Mouse (Mus musculus) liver, embryonic 13.5 days (tissue): Measurements from ENCODE around the gene Atp5f1. TPM values are rescaled to one million over a fixed set of nuclear protein-coding genes. Genes with fewer than 3 reads are reported as not detected.

Experiments used
- ATAC-seq: fragments of 200-750 bp; cut with Nextera tagmentation; 2 replicates; pipeline ENCODE4 v1.8.0; 2017; ENCODE audit warnings: low read depth, mild to moderate bottlenecking, moderate number of reproducible peaks, moderate library complexity
- DNase-seq: peaks from one replicate; pipeline ENCODE4 v3.0.0; 2022
- H3K27ac ChIP-seq: fragments of 300-500 bp; sonication (generic); 2 replicates; pipeline ENCODE4 v1.5.1; 2015; ENCODE audit warnings: moderate library complexity, mild to moderate bottlenecking, inconsistent platforms
- H3K27me3 ChIP-seq: fragments of 300-500 bp; sonication (generic); 2 replicates; pipeline ENCODE4 v1.6.1; 2015; ENCODE audit warnings: mild to moderate bottlenecking, inconsistent platforms
- H3K36me3 ChIP-seq: fragments of 300-500 bp; sonication (generic); 2 replicates; pipeline ENCODE4 v1.6.1; 2015; ENCODE audit warnings: mild to moderate bottlenecking, inconsistent platforms
- H3K4me1 ChIP-seq: fragments of 300-500 bp; sonication (generic); replicated peaks from 2 replicates; pipeline ENCODE4 v1.6.1; 2015; ENCODE audit warnings: inconsistent platforms
- H3K4me2 ChIP-seq: fragments of 300-500 bp; sonication (generic); 2 replicates; pipeline ENCODE4 v1.6.1; 2015; ENCODE audit warnings: inconsistent platforms, mild to moderate bottlenecking, moderate library complexity
- H3K4me3 ChIP-seq: fragments of 300-500 bp; sonication (generic); replicated peaks from 2 replicates; pipeline ENCODE4 v1.5.1; 2015; ENCODE audit warnings: mild to moderate bottlenecking, inconsistent platforms
- H3K9ac ChIP-seq: fragments of 300-500 bp; sonication (generic); 2 replicates; pipeline ENCODE4 v1.6.1; 2015; ENCODE audit warnings: mild to moderate bottlenecking, inconsistent platforms
- H3K9me3 ChIP-seq: fragments of 300-500 bp; sonication (generic); replicated peaks from 2 replicates; pipeline ENCODE4 v1.6.1; 2016; ENCODE audit warnings: inconsistent platforms
- WGBS: fragments of 180-500 bp; shearing (Covaris S2); methylation state at CpG from one replicate; pipeline ENCODE4 v1.1.7; 2015; ENCODE audit not compliant: insufficient replicate concordance; 5-methylcytosine and 5-hydroxymethylcytosine counted together
- polyA plus RNA-seq: library from polyadenylated mRNA; unstranded; fragments of >200 nt; fragmentation: Nextera tagmentation; extraction: Ambion mirVana; gene quantifications from 2 replicates; pipeline ENCODE4 v1.2.1, GENCODE M21; 2015

Gene Atp5f1
- polyA plus RNA-seq, 1 experiment from 2014 or later, result 392 TPM

GRCm38 (mm10) chr3:105959585-105959984, 314 bp downstream of the Atp5f1 start:
- no peaks in the 10 kb centered on the region for H3K9me3 ChIP-seq
- under 1% methylated on average over 26 of the region's 26 CpGs for WGBS
- H3K4me3 ChIP-seq, result peak overlapping the region; percentile 96
- peak overlapping the region; percentile 95 for H3K9ac ChIP-seq
- peaks cover 59% of the 10 kb centered on the region for H3K36me3 ChIP-seq
- peak overlapping the region; percentile 95 for H3K4me2 ChIP-seq
- no peaks in the 10 kb centered on the region for H3K27me3 ChIP-seq
- DNase-seq (no peak), ATAC-seq (peak; percentile 50)
- peaks cover 48% of the 10 kb centered on the region for H3K4me1 ChIP-seq
- peak overlapping the region; percentile 75 for H3K27ac ChIP-seq

- under 1% methylated on average over 52 of the region's 52 CpGs for WGBS
- Histone ChIP-seq H3K4me3 (peak within 1 kb of the TSS; percentile 96), H3K9me3 (no peaks in the 10 kb centered on the region), H3K4me1 (peaks cover 48% of the 10 kb centered on the region), H3K36me3 (peaks cover 57% of the 10 kb centered on the region), H3K27ac (peak within 1 kb of the TSS; percentile 92), H3K4me2 (peak within 1 kb of the TSS; percentile 95), H3K27me3 (no peaks in the 10 kb centered on the region), H3K9ac (peak within 1 kb of the TSS; percentile 95)
- DNase-seq (peak; percentile 97), ATAC-seq (peak; percentile 92)
Observed at GRCm38 (mm10) chr3:105958974-105959580, 822 bp downstream of the Atp5f1 start, which contains the start of gene Wdr77. Gene Wdr77 (plus strand): TSS chr3:105959369.

DNA sequence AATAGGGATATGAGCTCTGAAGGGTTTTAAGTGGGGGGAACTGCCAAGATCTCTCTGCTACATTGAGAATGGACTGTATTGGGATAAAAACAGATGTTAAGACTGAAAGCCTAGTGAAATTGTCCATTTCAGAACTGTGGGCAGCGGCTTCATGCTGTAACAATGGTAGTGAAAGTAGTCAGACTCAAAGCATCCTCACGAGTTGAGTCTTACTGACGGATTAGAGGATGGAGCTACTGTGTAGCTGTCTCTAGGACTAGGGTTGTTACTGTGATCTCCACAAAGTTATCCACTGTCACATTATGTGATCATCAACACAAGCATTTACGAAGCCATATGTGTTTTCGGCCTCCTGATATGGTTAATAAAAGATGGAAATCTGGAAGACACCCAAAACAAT, 1.7 kb downstream of the Atp5f1 start:
- ATAC-seq (no peak), DNase-seq (no peak)
- Histone ChIP-seq H3K4me2 (peak overlapping the region; percentile 88), H3K27me3 (no peaks in the 10 kb centered on the region), H3K9me3 (no peaks in the 10 kb centered on the region), H3K4me1 (peaks cover 48% of the 10 kb centered on the region), H3K36me3 (peaks cover 54% of the 10 kb centered on the region), H3K27ac (peak overlapping the region; percentile 92), H3K9ac (peak overlapping the region; percentile 95), H3K4me3 (peak overlapping the region; percentile 96)
- WGBS, result 38% methylated on average over 5 of the region's 5 CpGs

DNA sequence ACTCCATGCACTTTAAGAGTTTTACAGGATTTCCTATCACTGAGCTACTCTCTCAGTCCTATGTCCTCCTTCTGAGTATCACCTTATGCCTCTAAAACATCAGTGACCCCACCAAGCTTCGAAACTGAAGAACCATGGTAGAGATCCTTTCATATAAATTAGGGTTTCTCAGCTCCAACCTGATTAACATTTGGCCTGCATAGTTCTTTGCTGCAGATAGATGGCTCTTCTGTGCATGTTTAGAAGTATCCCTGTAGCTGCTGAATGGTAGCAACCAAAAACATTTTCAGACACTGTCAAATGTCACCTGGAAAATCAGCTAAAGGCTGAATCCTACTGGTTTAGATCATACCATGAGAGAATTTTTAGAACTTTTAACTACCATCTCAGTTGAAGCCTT, 2.7 kb downstream of the Atp5f1 start:
- ATAC-seq, result no peak
- no peak overlapping the region; the same call in 1 of the 2 replicates for H3K27ac ChIP-seq
- DNase-seq, result no peak
- peak overlapping the region; percentile 95; the same call in 1 of the 2 replicates for H3K9ac ChIP-seq
- no peaks in the 10 kb centered on the region for H3K27me3 ChIP-seq
- WGBS, result 88% methylated on average over 1 of the region's 1 CpGs
- H3K36me3 ChIP-seq, result peaks cover 54% of the 10 kb centered on the region
- H3K9me3 ChIP-seq, result no peaks in the 10 kb centered on the region
- H3K4me1 ChIP-seq, result peaks cover 45% of the 10 kb centered on the region
- H3K4me3 ChIP-seq, result peak overlapping the region; percentile 96
- peak overlapping the region; percentile 88 for H3K4me2 ChIP-seq

DNA sequence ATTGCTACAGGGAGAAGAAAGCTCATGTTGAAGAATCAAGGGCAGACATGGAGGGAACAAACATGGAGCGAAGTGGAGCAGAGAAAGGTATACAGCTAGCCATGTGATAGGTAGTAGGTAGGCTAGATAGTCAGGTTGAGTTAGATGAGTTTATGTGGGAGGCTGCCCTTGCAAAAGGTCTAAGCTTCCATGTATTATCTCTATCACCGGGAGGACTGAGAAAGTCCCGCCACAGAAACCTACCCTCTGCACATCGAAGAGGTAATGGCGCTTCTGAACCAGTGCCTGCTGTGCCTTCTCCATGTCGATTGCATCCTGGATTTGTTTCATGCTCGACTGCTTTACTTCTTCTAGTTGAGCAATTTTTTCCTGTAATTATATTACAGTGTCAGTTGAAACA, 8.6 kb downstream of the Atp5f1 start:
- peaks cover 80% of the 10 kb centered on the region for H3K36me3 ChIP-seq

GRCm38 (mm10) chr3:105936111-105936510, 23.8 kb downstream of the Atp5f1 start:
- H3K27ac ChIP-seq, result no peak overlapping the region
- no peaks in the 10 kb centered on the region for H3K9me3 ChIP-seq
- WGBS, result 77% methylated on average over 4 of the region's 4 CpGs
- H3K36me3 ChIP-seq, result peaks cover 23% of the 10 kb centered on the region
- no peak overlapping the region for H3K4me3 ChIP-seq
- peaks cover 13% of the 10 kb centered on the region; the same call in 1 of the 2 replicates for H3K4me1 ChIP-seq
- no peak overlapping the region for H3K9ac ChIP-seq
- H3K4me2 ChIP-seq, result no peak overlapping the region
- ATAC-seq, result no peak
- no peaks in the 10 kb centered on the region for H3K27me3 ChIP-seq
- no peak for DNase-seq

More for the DNA sequence above, 8.6 kb downstream of the Atp5f1 start:
- Histone ChIP-seq H3K27me3 (no peaks in the 10 kb centered on the region), H3K9me3 (no peaks in the 10 kb centered on the region), H3K4me2 (no peak overlapping the region), H3K4me3 (no peak overlapping the region), H3K27ac (no peak overlapping the region), H3K4me1 (peaks cover 11% of the 10 kb centered on the region), H3K9ac (no peak overlapping the region)
- no peak for DNase-seq
- ATAC-seq, result no peak
- WGBS, result 87% methylated on average over 7 of the region's 7 CpGs

DNA sequence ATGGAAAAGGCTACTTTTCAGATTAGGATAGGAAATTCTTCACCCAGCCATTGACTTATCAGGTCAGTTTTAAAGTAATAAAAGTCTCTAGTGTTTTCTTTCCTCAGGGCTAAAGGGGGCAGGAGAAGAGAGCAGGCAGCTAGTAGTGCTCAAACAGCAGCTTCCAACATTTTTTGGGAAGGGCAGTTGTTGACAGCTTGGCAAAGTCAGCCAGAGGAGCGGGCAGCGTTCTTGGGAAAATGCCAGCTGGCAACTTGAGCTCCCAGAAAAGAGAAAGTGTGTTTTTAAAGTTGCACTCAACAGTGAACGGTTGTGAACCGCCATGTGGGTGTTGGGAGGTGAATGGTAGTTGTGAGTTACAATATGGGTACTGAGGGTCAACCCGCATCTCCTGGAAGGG, 24.9 kb downstream of the Atp5f1 start:
- H3K27me3 ChIP-seq, result no peaks in the 10 kb centered on the region
- no peak overlapping the region for H3K4me2 ChIP-seq
- H3K4me1 ChIP-seq, result peaks cover 13% of the 10 kb centered on the region; the same call in 1 of the 2 replicates
- H3K9ac ChIP-seq, result no peak overlapping the region
- H3K9me3 ChIP-seq, result no peaks in the 10 kb centered on the region
- H3K27ac ChIP-seq, result no peak overlapping the region
- DNase-seq (no peak), ATAC-seq (no peak)
- no peak overlapping the region for H3K4me3 ChIP-seq
- 86% methylated on average over 5 of the region's 5 CpGs for WGBS
- H3K36me3 ChIP-seq, result peaks cover 12% of the 10 kb centered on the region

DNA sequence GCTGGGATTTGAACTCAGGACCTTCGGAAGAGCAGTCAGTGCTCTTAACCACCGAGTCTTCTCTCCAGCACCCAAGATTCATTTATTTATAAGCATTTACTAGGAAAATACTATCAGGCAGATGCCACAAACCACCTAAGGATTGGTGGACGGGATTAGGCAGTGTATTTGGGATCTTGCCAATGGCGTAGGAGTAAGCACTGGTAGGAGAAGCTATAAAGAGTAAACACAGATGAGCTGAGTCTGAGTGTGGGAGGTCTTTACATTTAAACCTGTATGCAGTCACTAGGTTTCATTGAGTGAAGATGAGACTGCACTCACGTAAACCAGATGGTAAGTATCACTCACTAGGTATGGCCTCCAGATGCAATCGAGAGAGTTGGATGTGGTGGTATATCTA, 26.0 kb downstream of the Atp5f1 start:
- ATAC-seq (no peak), DNase-seq (no peak)
- H3K27ac ChIP-seq, result no peak overlapping the region
- 84% methylated on average over 6 of the region's 6 CpGs for WGBS
- no peaks in the 10 kb centered on the region for H3K27me3 ChIP-seq
- H3K9ac ChIP-seq, result no peak overlapping the region
- H3K4me3 ChIP-seq, result no peak overlapping the region
- no peaks in the 10 kb centered on the region for H3K9me3 ChIP-seq
- H3K4me1 ChIP-seq, result peaks cover 14% of the 10 kb centered on the region
- H3K36me3 ChIP-seq, result peaks cover 8% of the 10 kb centered on the region
- H3K4me2 ChIP-seq, result no peak overlapping the region

- Histone ChIP-seq H3K27me3 (no peaks in the 10 kb centered on the region), H3K36me3 (peaks cover 5% of the 10 kb centered on the region), H3K9me3 (no peaks in the 10 kb centered on the region), H3K4me1 (peaks cover 21% of the 10 kb centered on the region), H3K4me2 (peak within 1 kb of the TSS; percentile 34), H3K4me3 (peak within 1 kb of the TSS; percentile 24; the same call in 1 of the 2 replicates), H3K27ac (peak within 1 kb of the TSS; percentile 59), H3K9ac (no peak within 1 kb of the TSS)
- DNase-seq (no peak), ATAC-seq (peak; percentile 67)
- WGBS, result 18% methylated on average over 8 of the region's 8 CpGs
Observed at GRCm38 (mm10) chr3:105932240-105933071, 27.4 kb downstream of the Atp5f1 start, which contains the start of gene I830077J02Rik. Gene I830077J02Rik (minus strand): TSS chr3:105932664.

DNA sequence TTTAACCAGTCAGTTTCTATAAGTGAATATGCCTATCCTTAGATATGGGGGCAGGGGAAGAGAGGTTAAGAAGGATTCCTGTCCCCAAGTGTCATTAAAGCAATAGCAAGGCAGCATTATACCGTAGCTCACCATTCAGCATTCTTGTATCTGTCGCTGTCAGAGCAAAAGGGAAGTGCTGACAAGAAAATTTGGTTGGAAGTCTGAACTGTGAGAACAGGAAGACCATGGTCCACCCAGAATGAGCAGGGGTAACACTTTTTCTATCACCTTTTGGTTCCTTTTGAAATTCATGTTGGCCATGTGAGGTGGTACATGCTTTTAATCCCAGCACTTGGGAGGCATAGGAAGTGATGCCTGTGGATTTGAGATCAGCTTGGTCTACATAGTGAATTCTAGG, 28.8 kb downstream of the Atp5f1 start:
- Histone ChIP-seq H3K4me2 (peak overlapping the region; percentile 12; the same call in 1 of the 2 replicates), H3K4me3 (no peak overlapping the region)

DNA sequence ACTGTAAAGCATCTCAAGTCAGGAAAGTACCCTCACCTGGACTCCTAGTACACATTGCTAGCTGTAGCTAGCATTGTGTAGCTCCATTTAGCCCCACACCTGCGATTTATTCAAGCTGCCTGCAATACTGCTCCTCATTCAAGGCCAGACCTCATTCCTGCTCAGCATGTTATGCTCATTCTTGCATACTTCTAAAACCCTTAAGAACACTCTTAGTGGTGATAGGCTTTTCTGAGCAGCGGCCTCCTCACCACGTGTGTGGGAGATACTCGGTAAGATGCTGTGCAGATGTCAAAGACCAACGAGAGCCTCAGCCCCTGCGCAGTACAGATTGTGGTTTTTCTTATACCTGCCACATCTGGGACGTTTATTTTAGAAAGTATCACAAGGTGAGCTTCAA, 30.1 kb downstream of the Atp5f1 start:
- WGBS, result 42% methylated on average over 7 of the region's 7 CpGs
- H3K4me2 ChIP-seq, result no peak overlapping the region
- H3K36me3 ChIP-seq, result no peaks in the 10 kb centered on the region
- no peaks in the 10 kb centered on the region for H3K27me3 ChIP-seq
- DNase-seq, result no peak
- H3K4me3 ChIP-seq, result no peak overlapping the region
- no peak overlapping the region for H3K9ac ChIP-seq
- H3K4me1 ChIP-seq, result peaks cover 39% of the 10 kb centered on the region
- no peak for ATAC-seq
- H3K9me3 ChIP-seq, result no peaks in the 10 kb centered on the region
- H3K27ac ChIP-seq, result no peak overlapping the region

More for the DNA sequence above, 28.8 kb downstream of the Atp5f1 start:
- H3K36me3 ChIP-seq, result no peaks in the 10 kb centered on the region
- DNase-seq (no peak), ATAC-seq (no peak)
- H3K9ac ChIP-seq, result no peak overlapping the region
- H3K27ac ChIP-seq, result no peak overlapping the region
- peaks cover 28% of the 10 kb centered on the region for H3K4me1 ChIP-seq
- H3K27me3 ChIP-seq, result no peaks in the 10 kb centered on the region
- H3K9me3 ChIP-seq, result no peaks in the 10 kb centered on the region
- 30% methylated on average over 2 of the region's 2 CpGs for WGBS
